Comparison of ENCODE assay signal across 8 mouse cellular contexts in the genomic region with DNA sequence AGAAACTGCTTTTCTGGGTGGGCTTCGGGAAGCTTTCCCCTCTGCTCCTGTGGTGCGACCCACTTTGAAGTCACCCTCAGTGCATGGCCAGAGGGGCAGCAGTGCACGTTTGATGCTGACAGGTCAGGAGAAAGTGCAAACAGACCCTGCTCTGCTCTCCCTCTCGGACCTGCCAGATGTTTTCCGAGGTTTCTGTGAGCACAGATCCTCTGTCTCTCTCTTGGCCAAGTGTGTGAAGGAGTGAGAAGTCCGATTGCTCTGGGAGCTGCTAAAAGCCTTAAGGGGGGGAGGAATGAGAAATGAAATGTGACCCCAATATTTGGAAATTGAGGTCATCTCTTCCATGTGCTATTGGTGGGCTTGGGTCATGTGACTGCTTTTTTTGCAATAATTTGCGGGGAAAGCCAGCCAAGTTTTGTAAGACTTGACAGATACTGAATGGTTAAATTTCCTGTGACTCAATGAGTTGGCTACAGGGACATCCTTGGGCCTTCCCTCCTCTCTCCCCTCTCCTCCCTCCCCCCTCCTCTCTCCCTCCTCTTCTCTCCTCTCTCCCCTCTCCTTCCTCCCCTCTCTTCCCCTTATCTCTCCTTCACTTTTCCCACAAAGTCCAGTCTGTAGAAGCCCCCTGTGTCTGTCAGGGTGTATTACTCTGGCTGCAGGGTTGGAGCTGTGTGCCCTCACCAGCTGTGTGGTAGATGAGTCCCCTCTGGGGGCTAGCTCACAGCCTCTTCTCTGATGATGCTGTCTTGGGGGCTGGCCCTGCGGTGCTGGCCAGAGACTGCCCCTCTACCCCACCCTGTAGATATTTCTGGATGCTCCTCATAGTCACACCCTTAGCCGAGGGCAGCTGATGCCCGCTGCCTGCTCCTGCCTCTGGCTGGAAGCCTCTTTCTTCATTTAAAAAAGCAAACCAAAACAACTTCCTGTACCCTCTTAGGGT. TPM values are rescaled to one million over a fixed set of nuclear protein-coding genes. Genes with fewer than 3 reads are reported as not detected.
DNase-seq lines count a peak whose midpoint lies in the region.

No protein-coding gene starts in this region.

- peak; percentile 56 for DNase-seq in urinary bladder, postnatal 14 days (ENCODE audit: low spot score)
- no peak for DNase-seq in urinary bladder, postnatal 10 days (ENCODE audit: low spot score)
- peak; percentile 76 for DNase-seq in heart, adult 8-10 months (ENCODE audit: low spot score)
- peak; percentile 13 for DNase-seq in kidney, adult 9 months
- DNase-seq in lung, postnatal 36 days = peak; percentile 54
- no peak for DNase-seq in layer of hippocampus, adult 18-20 months (ENCODE audit: low spot score in 2 of 2)
- DNase-seq in thymus, postnatal 0 days (ENCODE audit: low spot score) = no peak
- DNase-seq in layer of hippocampus, postnatal 10 days (ENCODE audit: low spot score in 2 of 2) = no peak

RNA-seq across cellular contexts. Expression of a gene that starts 2.6 kb away (rescaled TPM):
- 10 to 100 TPM; 10.8 to 17.6 (median 15.1) TPM for total RNA-seq in heart, adult 8-10 months (2022)
- total RNA-seq in layer of hippocampus, adult 18-20 months (2021) = 1 to 10 TPM; 3.3 to 3.7 TPM
- 10.5 and 12.2 TPM in 2 replicates for polyA plus RNA-seq in thymus, postnatal 0 days (2015; fragmentation: Nextera tagmentation; extraction: Ambion mirVana)
- total RNA-seq in layer of hippocampus, postnatal 10 days (2021) = 10 to 100 TPM in 1 of 2 experiments, 1 to 10 TPM in 1; 9.9 to 10.8 TPM

Comparison
In these comparisons a context has a peak if more than half of its experiments do, and no peak if none do; other contexts are left out.
1. DNase-seq: peak in urinary bladder, postnatal 14 days (single experiment), heart, adult 8-10 months (single experiment), kidney, adult 9 months (single experiment) and lung, postnatal 36 days (single experiment); none in urinary bladder, postnatal 10 days (single experiment), layer of hippocampus, adult 18-20 months (0 of 2), thymus, postnatal 0 days (single experiment) and layer of hippocampus, postnatal 10 days (0 of 2).